Mouse (Mus musculus): ENCODE results near the gene Mobp. TPM values are rescaled to one million over a fixed set of nuclear protein-coding genes. Genes with fewer than 3 reads are reported as not detected.
"Not testable (repeated sequence)": the region's sequence is repeated elsewhere in the genome, so short reads cannot be mapped to it uniquely, and the experiment has no call there.

The Mobp gene
- polyA plus RNA-seq (2012; rRNA removed) = 0.08 and 0.35 TPM in 2 replicates

- no peak for TF ChIP-seq POLR2A (IDR thresholded peaks at IDR 0.05; ENCODE audit: borderline replicate concordance, extremely low read depth, insufficient read depth, insufficient read length, poor library complexity, severe bottlenecking)
- TF ChIP-seq CTCF (IDR thresholded peaks at IDR 0.05; ENCODE audit: borderline replicate concordance, extremely low read depth, insufficient read depth, insufficient read length) = no peak
- peak; percentile 26 for DNase-seq (ENCODE audit: low read depth)
These were observed at the start of gene Mobp for GRCm38 (mm10) chr9:120149222-120149828. Mobp (plus strand) TSS chr9:120149707.

GRCm38 (mm10) chr9:120101165-120101564 lies 48.3 kb upstream of the Mobp start:
- DNase-seq (ENCODE audit: low read depth) = no peak

GRCm38 (mm10) chr9:120108953-120109352 lies 40.6 kb upstream of the Mobp start:
- DNase-seq (ENCODE audit: low read depth) = not testable (repeated sequence)

More at GRCm38 (mm10) chr9:120101165-120101564, 48.3 kb upstream of the Mobp start:
- no peak for TF ChIP-seq POLR2A (IDR thresholded peaks at IDR 0.05; ENCODE audit: borderline replicate concordance, extremely low read depth, insufficient read depth, insufficient read length, poor library complexity, severe bottlenecking)

DNA sequence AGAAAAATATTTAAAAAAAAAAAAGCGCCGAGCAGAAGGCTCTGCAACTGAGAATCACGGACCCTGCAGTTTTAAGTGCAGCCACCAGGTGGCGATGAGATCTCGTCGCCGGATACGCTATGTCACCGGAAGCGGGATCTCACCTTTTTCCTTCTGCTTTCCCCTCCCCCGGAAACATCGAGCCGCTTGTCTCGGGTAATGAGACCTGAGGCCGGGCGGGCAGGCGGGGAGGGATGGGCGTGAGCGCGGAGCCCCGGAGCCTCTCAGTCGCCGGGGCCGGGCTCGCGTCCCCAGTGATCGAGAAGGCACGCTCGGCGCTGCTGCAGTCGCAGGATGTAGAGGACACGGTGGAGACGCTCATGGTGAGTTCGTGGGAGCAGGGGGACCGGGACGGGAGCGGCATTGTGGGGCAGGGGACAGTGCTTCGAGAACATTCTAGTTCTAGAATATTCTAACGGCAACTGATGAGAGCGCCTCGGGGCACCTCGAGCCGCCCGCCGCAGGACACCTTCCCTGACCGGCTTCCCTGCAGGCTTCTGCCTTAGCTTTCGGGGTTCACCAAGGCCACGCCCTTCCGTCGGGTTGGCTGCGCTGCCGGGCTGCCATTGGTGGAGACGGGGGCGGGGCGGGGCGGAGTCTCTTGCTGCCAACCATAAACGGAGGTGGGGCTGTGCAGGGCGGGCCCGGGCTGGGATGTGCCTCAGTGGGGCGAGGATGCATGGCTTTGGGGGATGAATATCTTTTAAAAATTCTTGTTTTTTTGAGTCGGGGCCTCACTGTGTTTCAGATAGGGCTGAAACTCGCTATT lies 39.1 kb upstream of the Mobp start, which contains the start of gene Slc25a38:
Gene Slc25a38, plus strand, starts transcription at position 164 of the 808 bp plus-strand sequence.
- peak; percentile 98 for DNase-seq (ENCODE audit: low read depth)
- peak; percentile 31 for TF ChIP-seq POLR2A (IDR thresholded peaks at IDR 0.05; ENCODE audit: borderline replicate concordance, extremely low read depth, insufficient read depth, insufficient read length, poor library complexity, severe bottlenecking)
- TF ChIP-seq CTCF (IDR thresholded peaks at IDR 0.05; ENCODE audit: borderline replicate concordance, extremely low read depth, insufficient read depth, insufficient read length) = peak; percentile 92

GRCm38 (mm10) chr9:120111156-120111945 lies 38.2 kb upstream of the Mobp start:
- DNase-seq (ENCODE audit: low read depth) = no peak
- no peak for TF ChIP-seq CTCF (IDR thresholded peaks at IDR 0.05; ENCODE audit: borderline replicate concordance, extremely low read depth, insufficient read depth, insufficient read length)
- no peak for TF ChIP-seq POLR2A (IDR thresholded peaks at IDR 0.05; ENCODE audit: borderline replicate concordance, extremely low read depth, insufficient read depth, insufficient read length, poor library complexity, severe bottlenecking)

- DNase-seq (ENCODE audit: low read depth) = no peak
- no peak for TF ChIP-seq POLR2A (IDR thresholded peaks at IDR 0.05; ENCODE audit: borderline replicate concordance, extremely low read depth, insufficient read depth, insufficient read length, poor library complexity, severe bottlenecking)
These were observed 37.0 kb upstream of the Mobp start for GRCm38 (mm10) chr9:120112472-120112871.

- TF ChIP-seq POLR2A (IDR thresholded peaks at IDR 0.05; ENCODE audit: borderline replicate concordance, extremely low read depth, insufficient read depth, insufficient read length, poor library complexity, severe bottlenecking) = no peak
- no peak for DNase-seq (ENCODE audit: low read depth)
These were observed 36.1 kb upstream of the Mobp start for GRCm38 (mm10) chr9:120113456-120113855.

DNA sequence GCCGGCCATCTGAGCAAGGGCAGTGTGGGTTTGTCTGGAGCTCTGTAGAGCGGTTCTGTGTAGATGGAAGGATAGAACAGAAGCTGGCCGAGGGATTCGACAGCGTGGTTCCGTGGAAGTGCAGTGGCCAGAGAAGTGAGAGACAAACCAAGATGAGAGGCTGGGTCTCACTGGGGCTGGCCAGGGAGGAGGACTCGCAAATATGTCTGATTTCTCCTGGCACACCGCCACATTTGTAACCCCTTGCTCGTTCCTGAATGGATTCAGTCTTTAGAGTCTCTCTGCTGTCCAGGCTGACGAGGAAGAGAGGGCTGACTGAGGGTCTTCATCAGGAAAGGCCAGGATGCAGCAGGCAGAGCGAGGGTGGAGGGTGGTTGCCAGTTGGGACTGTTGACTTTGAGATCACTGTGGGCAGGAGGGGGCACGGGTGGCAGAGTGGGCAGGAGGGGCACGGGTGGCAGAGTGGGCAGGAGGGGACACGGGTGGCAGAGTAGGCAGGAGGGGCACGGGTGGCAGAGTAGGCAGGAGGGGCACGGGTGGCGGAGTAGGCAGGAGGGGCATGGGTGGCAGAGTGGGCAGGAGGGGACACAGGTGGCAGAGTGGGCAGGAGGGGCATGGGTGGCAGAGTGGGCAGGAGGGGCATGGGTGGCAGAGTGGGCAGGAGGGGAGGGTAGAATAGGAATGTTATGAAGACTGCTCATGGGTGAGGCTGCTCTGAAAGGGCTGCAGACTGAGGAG lies 35.3 kb upstream of the Mobp start:
- TF ChIP-seq CTCF (IDR thresholded peaks at IDR 0.05; ENCODE audit: borderline replicate concordance, extremely low read depth, insufficient read depth, insufficient read length) = no peak
- no peak for TF ChIP-seq POLR2A (IDR thresholded peaks at IDR 0.05; ENCODE audit: borderline replicate concordance, extremely low read depth, insufficient read depth, insufficient read length, poor library complexity, severe bottlenecking)
- no peak for DNase-seq (ENCODE audit: low read depth)

DNA sequence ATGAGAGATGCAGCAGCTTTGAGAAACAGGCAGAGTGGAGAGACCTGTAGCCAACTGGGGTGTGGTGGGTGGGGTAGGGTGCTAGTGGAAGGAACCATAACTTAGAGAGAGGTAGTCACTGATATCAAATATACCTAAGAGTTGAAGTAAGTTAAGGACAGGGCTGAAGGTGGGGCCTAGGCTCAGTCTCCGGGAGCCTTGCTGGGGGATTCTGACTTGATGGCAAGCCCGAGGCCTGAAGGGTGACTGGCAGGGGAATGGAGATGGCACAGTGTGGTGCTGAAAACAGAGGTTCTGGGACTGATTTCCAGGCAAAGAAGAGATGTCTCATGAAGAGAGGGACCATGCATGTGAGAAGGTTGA lies 34.7 kb upstream of the Mobp start:
- no peak for TF ChIP-seq CTCF (IDR thresholded peaks at IDR 0.05; ENCODE audit: borderline replicate concordance, extremely low read depth, insufficient read depth, insufficient read length)
- TF ChIP-seq POLR2A (IDR thresholded peaks at IDR 0.05; ENCODE audit: borderline replicate concordance, extremely low read depth, insufficient read depth, insufficient read length, poor library complexity, severe bottlenecking) = no peak
- DNase-seq (ENCODE audit: low read depth) = no peak

DNA sequence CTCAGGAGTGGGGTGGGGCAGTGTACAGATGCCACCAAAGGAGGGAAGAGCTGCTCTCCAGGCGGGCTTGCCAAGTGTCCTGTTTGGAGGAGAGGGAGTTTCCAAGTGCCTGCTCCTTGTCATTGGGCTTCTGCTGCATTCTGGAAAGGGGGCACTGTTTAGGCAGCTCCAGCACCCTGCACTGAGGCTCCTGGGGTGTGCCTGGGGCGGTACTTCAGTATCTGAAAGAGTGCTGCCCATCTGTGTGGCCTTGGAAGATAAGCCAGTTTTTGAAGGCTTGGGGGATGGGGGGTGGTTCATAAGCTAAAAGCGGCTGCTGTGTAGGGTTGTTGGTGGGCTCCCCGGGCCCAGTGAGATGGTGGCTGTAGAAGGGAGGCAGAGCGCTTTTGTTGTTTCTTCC lies 33.9 kb upstream of the Mobp start:
- DNase-seq (ENCODE audit: low read depth) = no peak
- no peak for TF ChIP-seq POLR2A (IDR thresholded peaks at IDR 0.05; ENCODE audit: borderline replicate concordance, extremely low read depth, insufficient read depth, insufficient read length, poor library complexity, severe bottlenecking)

DNA sequence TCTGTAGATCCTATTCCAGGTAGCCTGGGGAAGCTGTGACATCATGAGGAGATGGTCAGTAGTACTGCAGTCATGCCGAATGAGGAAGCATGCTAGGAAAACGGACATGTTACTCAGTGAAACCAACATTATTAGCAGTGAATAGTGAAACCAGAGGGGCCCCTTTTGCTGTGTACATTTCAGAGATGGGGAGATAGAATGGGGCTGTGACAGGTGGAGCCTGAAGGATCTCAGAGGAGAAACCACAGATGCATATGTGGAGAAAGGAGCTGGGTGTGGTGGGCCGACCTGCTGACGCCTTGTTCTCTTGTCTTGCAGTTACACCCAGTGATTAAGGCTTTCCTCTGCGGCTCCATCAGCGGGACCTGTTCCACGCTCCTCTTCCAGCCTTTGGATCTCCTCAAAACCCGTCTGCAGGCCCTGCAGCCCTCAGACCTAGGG lies 33.3 kb upstream of the Mobp start:
- DNase-seq (ENCODE audit: low read depth) = no peak
- TF ChIP-seq CTCF (IDR thresholded peaks at IDR 0.05; ENCODE audit: borderline replicate concordance, extremely low read depth, insufficient read depth, insufficient read length) (no peak), POLR2A (IDR thresholded peaks at IDR 0.05; ENCODE audit: borderline replicate concordance, extremely low read depth, insufficient read depth, insufficient read length, poor library complexity, severe bottlenecking) (no peak)
